Mouse (Mus musculus) embryonic facial prominence, embryonic 10.5 days (tissue): Measurements from ENCODE around the gene Dnajc15. TPM values are rescaled to one million over a fixed set of nuclear protein-coding genes. Genes with fewer than 3 reads are reported as not detected.

Experiments
- DNase-seq: peaks from one replicate; pipeline ENCODE4 v3.0.0-alpha.2; 2017; ENCODE audit warnings: low spot score
- H3K27ac ChIP-seq: fragments of 300-500 bp; sonication (generic); replicated peaks from 2 replicates; pipeline ENCODE4 v1.5.1; 2016; ENCODE audit warnings: mild to moderate bottlenecking
- H3K27me3 ChIP-seq: fragments of 300-500 bp; sonication (generic); replicated peaks from 2 replicates; pipeline ENCODE4 v1.6.1; 2016; ENCODE audit warnings: low read depth, mild to moderate bottlenecking; ENCODE audit not compliant: poor library complexity, severe bottlenecking
- H3K36me3 ChIP-seq: fragments of 300-500 bp; sonication (generic); replicated peaks from 2 replicates; pipeline ENCODE4 v1.6.1; 2016; ENCODE audit warnings: mild to moderate bottlenecking, moderate library complexity
- H3K4me1 ChIP-seq: fragments of 300-500 bp; sonication (generic); 2 replicates; pipeline ENCODE4 v1.6.1; 2016
- H3K4me3 ChIP-seq: fragments of 300-500 bp; sonication (generic); 2 replicates; pipeline ENCODE4 v1.5.1; 2016; ENCODE audit warnings: mild to moderate bottlenecking, moderate library complexity
- H3K9me3 ChIP-seq: fragments of 300-500 bp; sonication (generic); 2 replicates; pipeline ENCODE4 v1.6.1; 2016; ENCODE audit warnings: mild to moderate bottlenecking
- WGBS: fragments of 180-500 bp; shearing (Covaris S2); methylation state at CpG from one replicate; pipeline ENCODE4 v1.1.7; 2016; 5-methylcytosine and 5-hydroxymethylcytosine counted together
- polyA plus RNA-seq: library from polyadenylated mRNA; unstranded; fragments of >200 nt; fragmentation: Nextera tagmentation; extraction: Ambion mirVana; gene quantifications from 2 replicates; pipeline ENCODE4 v1.2.1, GENCODE M21; 2016

Dnajc15 gene
- polyA plus RNA-seq, 1 experiment from 2014 or later = 110 TPM

DNA sequence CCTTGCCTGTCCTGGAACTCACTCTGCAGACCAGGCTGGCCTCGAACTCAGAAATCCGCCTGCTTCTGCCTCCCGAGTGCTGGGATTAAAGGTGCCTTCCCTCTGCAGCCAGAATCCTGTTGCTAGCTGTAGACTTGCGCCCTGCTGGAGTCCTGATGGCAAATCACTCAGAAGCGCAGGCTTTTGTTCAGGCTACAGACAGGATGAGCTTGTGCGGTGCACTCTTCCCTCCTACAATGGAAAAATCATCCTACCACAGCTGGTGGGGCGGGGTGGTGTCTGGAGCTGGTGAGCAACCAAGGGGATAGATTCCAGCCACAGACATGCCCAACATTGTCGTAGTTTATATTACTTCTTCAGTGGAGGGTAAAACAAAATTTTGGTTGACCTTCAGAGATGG, 101.6 kb downstream of the Dnajc15 start:
- Histone ChIP-seq H3K27me3 (no peaks in the 10 kb centered on the region), H3K36me3 (no peaks in the 10 kb centered on the region), H3K4me1 (no peaks in the 10 kb centered on the region), H3K4me3 (no peak overlapping the region), H3K27ac (no peak overlapping the region), H3K9me3 (no peaks in the 10 kb centered on the region)
- no peak for DNase-seq
- 86% methylated on average over 8 of the region's 8 CpGs for WGBS

DNA sequence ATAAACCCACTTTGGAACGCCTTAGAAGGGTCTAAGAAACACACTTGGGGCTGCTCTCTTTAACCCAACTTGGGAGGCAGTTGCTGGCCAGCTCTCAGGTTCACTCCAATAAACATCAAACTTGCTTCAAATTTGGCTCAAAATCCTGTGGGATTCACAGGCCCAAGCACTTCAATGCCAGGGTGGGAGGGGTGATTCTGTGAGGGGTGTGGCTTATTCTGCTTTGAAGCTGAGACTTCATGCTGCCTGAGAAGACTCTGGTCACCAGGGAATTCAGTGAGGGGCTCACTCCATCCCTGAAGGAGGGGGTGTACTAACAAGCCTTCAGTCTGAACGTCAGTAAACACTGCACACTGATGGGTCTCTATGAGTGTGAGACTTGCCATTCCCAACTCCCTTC, 103.3 kb downstream of the Dnajc15 start:
- no peak for DNase-seq
- Histone ChIP-seq H3K9me3 (no peaks in the 10 kb centered on the region), H3K27ac (no peak overlapping the region), H3K27me3 (no peaks in the 10 kb centered on the region), H3K36me3 (no peaks in the 10 kb centered on the region), H3K4me3 (no peak overlapping the region), H3K4me1 (no peaks in the 10 kb centered on the region)
- 82% methylated on average over 2 of the region's 2 CpGs for WGBS

Other genes with a start within 250 kb of the Dnajc15 start
- gene Epsti1, start 29.1 kb upstream of the Dnajc15 start, polyA plus RNA-seq = 0.30 TPM in 1 of 2 replicates, not detected in the other
- gene Fam216b, start 213.9 kb upstream of the Dnajc15 start, polyA plus RNA-seq = not detected in 2 replicates